Mouse (Mus musculus): Measurements from ENCODE around the gene Trim15.

Trim15 gene

GRCm38 (mm10) chr17:36869284-36869954 is 2.4 kb upstream of the Trim15 start, which contains the start of gene Trim10:
TSS of gene Trim10 (plus strand) at chr17:36869574.
- DNase-seq (ENCODE audit: low read depth), result no peak

- no peak for DNase-seq (ENCODE audit: low read depth)
Measured at GRCm38 (mm10) chr17:36868836-36869235, 1.8 kb upstream of the Trim15 start.

- no peak for DNase-seq (ENCODE audit: low read depth)
Measured at GRCm38 (mm10) chr17:36861680-36862079, 5.3 kb downstream of the Trim15 start.

- DNase-seq (ENCODE audit: low read depth), result no peak
Measured at GRCm38 (mm10) chr17:36858181-36858580, 8.8 kb downstream of the Trim15 start.

GRCm38 (mm10) chr17:36856236-36856635 is 10.8 kb downstream of the Trim15 start:
- no peak for DNase-seq (ENCODE audit: low read depth)

GRCm38 (mm10) chr17:36855484-36855883 is 11.5 kb downstream of the Trim15 start:
- DNase-seq (ENCODE audit: low read depth), result no peak

GRCm38 (mm10) chr17:36851627-36852026 is 15.4 kb downstream of the Trim15 start:
- DNase-seq (ENCODE audit: low read depth), result no peak

- no peak for DNase-seq (ENCODE audit: low read depth)
Measured at GRCm38 (mm10) chr17:36851200-36851599, 15.8 kb downstream of the Trim15 start.

GRCm38 (mm10) chr17:36849992-36850391 is 17.0 kb downstream of the Trim15 start:
- DNase-seq (ENCODE audit: low read depth), result no peak

- no peak for DNase-seq (ENCODE audit: low read depth)
Measured at GRCm38 (mm10) chr17:36848911-36849310, 18.1 kb downstream of the Trim15 start.

GRCm38 (mm10) chr17:36844725-36845124 is 22.3 kb downstream of the Trim15 start:
- DNase-seq (ENCODE audit: low read depth), result no peak

- DNase-seq (ENCODE audit: low read depth), result peak; percentile 48
Measured at GRCm38 (mm10) chr17:36844286-36844719, 22.7 kb downstream of the Trim15 start.

GRCm38 (mm10) chr17:36843696-36844095 is 23.3 kb downstream of the Trim15 start:
- DNase-seq (ENCODE audit: low read depth), result no peak

- DNase-seq (ENCODE audit: low read depth), result no peak
Measured at GRCm38 (mm10) chr17:36840961-36841445, 26.0 kb downstream of the Trim15 start.

- DNase-seq (ENCODE audit: low read depth), result no peak
Measured at GRCm38 (mm10) chr17:36839931-36840330, 27.1 kb downstream of the Trim15 start.

- no peak for DNase-seq (ENCODE audit: low read depth)
Measured at GRCm38 (mm10) chr17:36839001-36839400, 28.0 kb downstream of the Trim15 start.

GRCm38 (mm10) chr17:36836874-36837647 is 29.9 kb downstream of the Trim15 start, which contains the start of gene Trim26:
TSS of gene Trim26 (plus strand) at chr17:36837134.
- DNase-seq (ENCODE audit: low read depth), result peak; percentile 99

- DNase-seq (ENCODE audit: low read depth), result no peak
Measured at GRCm38 (mm10) chr17:36836427-36836812, 30.6 kb downstream of the Trim15 start.

GRCm38 (mm10) chr17:36835591-36836426 is 31.2 kb downstream of the Trim15 start:
- DNase-seq (ENCODE audit: low read depth), result peak; percentile 83

- no peak for DNase-seq (ENCODE audit: low read depth)
Measured at GRCm38 (mm10) chr17:36832694-36833093, 34.3 kb downstream of the Trim15 start.

GRCm38 (mm10) chr17:36830470-36830869 is 36.5 kb downstream of the Trim15 start:
- DNase-seq (ENCODE audit: low read depth), result no peak

- DNase-seq (ENCODE audit: low read depth), result no peak
Measured at GRCm38 (mm10) chr17:36828488-36828887, 38.5 kb downstream of the Trim15 start.

All from induced T-regulatory cell, adult 2 months (primary cell).